Mouse (Mus musculus) thymus, adult 2 months (tissue): ENCODE data around the gene Nmnat2.

ENCODE experiments used
- CTCF ChIP-seq: fragments of 200-500 bp; IDR thresholded peaks from 2 replicates; pipeline ENCODE4 v1.5.1; 2012; ENCODE audit warnings: mild to moderate bottlenecking, control low read depth, low read length, moderate library complexity, borderline replicate concordance; ENCODE audit not compliant: control insufficient read depth, poor library complexity, insufficient read depth; ENCODE audit errors: extremely low read depth
- POLR2A ChIP-seq: fragments of 200-500 bp; IDR thresholded peaks from 2 replicates; pipeline ENCODE4 v1.6.1; 2012; ENCODE audit warnings: mild to moderate bottlenecking, low read length, control low read depth, moderate library complexity; ENCODE audit not compliant: control insufficient read depth, poor library complexity, insufficient read depth; ENCODE audit errors: extremely low read depth

- TF ChIP-seq POLR2A (no peak), CTCF (no peak)
These were observed 37.9 kb upstream of the Nmnat2 start for GRCm38 (mm10) chr1:152916936-152917335.
